Mouse (Mus musculus): ENCODE measurements around the gene Kif27. TPM values are rescaled to one million over a fixed set of nuclear protein-coding genes. Genes with fewer than 3 reads are reported as not detected.
A peak's percentile ranks its signal among the peaks of the same experiment; 100 is the strongest.

The Kif27 gene
- polyA plus RNA-seq, 1 experiment from 2014 or later, result 1.4 TPM

DNA sequence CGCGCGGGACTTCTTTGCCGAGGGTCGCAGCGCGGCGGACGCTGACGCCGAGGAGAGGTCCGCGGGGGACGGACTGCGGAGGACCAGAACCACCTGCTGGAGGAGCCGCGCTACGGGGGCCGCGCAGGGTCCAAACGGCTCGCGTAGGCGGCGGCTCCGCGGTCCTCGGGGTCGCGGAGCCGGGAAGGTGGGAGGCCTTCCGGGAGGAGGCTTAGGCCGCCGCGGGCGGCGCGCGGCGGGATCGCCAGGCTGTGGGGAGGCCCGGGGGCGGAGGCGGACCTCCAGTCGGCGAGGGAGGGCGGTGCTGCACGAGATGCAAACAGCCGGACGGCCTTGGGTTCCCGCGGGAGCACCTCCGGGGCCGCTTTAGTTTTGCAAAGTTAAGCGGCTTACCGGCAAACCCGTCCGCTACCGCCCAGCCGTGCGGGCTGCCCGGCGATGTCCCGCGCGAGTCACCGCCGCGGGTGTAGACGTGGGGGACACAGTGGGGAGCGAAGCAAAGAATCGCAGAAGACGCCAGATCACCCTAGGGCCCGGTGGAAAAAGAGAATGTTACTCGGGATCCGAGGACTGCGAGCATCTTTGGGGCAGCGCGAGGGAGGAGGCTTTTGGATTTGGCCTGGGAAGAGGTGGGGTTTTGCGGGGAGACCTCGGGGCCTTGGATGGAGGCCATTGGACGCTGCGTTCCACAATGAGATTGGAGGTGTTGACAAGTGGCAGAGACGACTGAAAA lies 84.5 kb downstream of the Kif27 start:
- under 1% methylated on average over 77 of the region's 84 CpGs for WGBS
- Histone ChIP-seq H3K27me3 (0 out of 2 replicates have a peak, but pooled peaks cover 10% of the 10 kb centered on the region), H3K4me3 (replicated peaks) (peak overlapping the region; percentile 73), H3K9me3 (no peaks in the 10 kb centered on the region), H3K27ac (peak overlapping the region; percentile 87), H3K4me2 (replicated peaks) (peak overlapping the region; percentile 79), H3K4me1 (replicated peaks) (peaks cover 25% of the 10 kb centered on the region), H3K9ac (replicated peaks) (peak overlapping the region; percentile 88), H3K36me3 (no peaks in the 10 kb centered on the region)
- ATAC-seq, result peak; percentile 91

DNA sequence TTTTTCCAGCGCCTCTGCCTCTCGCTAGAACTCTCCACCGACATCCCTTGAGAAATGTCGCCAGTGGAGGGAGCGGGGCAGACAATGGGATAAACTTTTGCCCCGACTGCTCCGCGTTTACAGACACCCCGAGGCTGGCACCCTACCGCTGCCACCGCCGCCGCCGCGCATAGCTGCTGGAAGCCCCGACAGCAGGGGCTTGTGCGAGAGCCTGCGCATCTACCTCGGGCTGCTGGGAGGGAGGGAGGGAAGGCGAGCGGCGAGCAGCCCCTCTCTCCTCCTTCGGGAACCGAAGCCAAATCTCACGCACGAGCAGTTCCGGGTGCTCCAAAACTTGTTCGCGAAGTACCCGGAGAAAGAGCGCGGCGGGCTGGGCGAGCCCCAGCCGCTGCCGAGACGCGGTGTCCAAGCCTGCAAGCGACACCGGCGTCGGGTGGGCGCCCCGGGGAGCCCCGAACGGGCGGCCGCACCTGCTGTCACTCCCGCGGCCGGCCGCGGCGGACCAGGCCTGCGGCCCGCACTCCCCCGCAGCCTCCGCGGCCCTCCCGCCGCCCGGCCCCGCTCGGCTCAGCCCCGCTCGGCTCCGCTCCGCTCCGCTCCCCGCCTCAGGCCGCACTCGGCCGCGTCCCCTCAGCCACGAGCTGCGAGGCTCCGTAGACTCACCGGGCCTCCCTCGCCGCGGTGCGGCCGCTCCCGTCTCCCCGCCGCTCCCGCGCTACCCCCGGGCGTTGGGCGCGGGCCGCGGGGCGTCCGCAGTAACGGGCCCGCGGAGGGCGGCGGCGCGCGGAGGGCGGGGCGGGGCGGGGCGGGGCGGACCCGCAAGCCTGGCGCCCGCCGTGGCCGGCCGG lies 85.3 kb downstream of the Kif27 start:
- Histone ChIP-seq H3K4me3 (replicated peaks) (peak overlapping the region; percentile 73), H3K4me2 (replicated peaks) (peak overlapping the region; percentile 79), H3K36me3 (no peaks in the 10 kb centered on the region), H3K9ac (replicated peaks) (peak overlapping the region; percentile 88), H3K27me3 (0 out of 2 replicates have a peak, but pooled peaks cover 10% of the 10 kb centered on the region), H3K9me3 (no peaks in the 10 kb centered on the region), H3K27ac (peak overlapping the region; percentile 87), H3K4me1 (replicated peaks) (peaks cover 25% of the 10 kb centered on the region)
- WGBS, result under 1% methylated on average over 71 of the region's 115 CpGs
- ATAC-seq, result peak; percentile 87

DNA sequence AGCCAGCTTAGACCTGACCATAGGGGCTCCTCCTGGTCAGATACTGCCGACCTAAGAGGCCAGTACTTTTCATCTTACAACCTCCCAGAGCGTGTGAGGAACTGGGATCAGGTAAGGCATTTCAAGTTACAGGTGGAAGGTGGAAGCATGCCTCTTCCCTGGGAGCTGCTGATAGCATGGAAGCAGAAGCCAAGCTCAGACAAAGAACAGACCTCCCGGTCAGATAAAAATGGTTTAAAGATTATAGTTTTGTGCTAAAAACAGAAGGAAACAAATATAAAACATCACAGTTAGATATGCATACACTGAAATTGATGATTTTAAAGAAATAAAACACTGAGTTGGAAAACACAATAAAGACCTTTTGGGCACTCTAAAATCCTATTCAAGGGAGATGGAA lies 92.1 kb downstream of the Kif27 start:
- Histone ChIP-seq H3K4me1 (replicated peaks) (no peaks in the 10 kb centered on the region), H3K9me3 (no peaks in the 10 kb centered on the region), H3K4me2 (replicated peaks) (no peak overlapping the region), H3K27me3 (no peaks in the 10 kb centered on the region), H3K27ac (no peak overlapping the region), H3K36me3 (peaks cover 11% of the 10 kb centered on the region), H3K4me3 (replicated peaks) (no peak overlapping the region), H3K9ac (replicated peaks) (no peak overlapping the region)
- WGBS, result 88% methylated on average over 3 of the region's 3 CpGs
- ATAC-seq, result no peak

DNA sequence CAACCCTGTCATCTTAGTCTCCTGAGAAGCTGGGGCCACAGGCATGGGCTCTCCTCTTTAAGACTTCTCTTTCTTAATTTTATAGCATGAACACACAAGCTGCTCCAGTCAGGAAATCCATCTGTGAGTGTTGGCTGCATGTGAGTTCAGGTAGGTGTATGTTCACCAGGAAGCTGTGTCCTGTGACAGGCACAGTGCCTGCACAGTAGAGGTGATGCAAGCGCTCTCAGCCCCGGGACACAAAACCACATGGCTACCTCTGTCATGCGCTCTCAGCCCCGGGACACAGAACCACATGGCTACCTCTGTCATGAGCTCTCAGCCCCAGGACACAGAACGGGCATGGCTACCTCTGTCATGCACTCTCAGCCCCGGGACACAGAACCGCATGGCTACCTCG lies 95.4 kb downstream of the Kif27 start:
- no peak overlapping the region for H3K9ac ChIP-seq (replicated peaks)
- no peaks in the 10 kb centered on the region for H3K27me3 ChIP-seq
- H3K4me2 ChIP-seq (replicated peaks), result no peak overlapping the region
- no peak for ATAC-seq
- H3K27ac ChIP-seq, result no peak overlapping the region
- H3K9me3 ChIP-seq, result no peaks in the 10 kb centered on the region
- peaks cover 19% of the 10 kb centered on the region for H3K36me3 ChIP-seq
- 92% methylated on average over 8 of the region's 8 CpGs for WGBS
- H3K4me3 ChIP-seq (replicated peaks), result no peak overlapping the region
- H3K4me1 ChIP-seq (replicated peaks), result no peaks in the 10 kb centered on the region

DNA sequence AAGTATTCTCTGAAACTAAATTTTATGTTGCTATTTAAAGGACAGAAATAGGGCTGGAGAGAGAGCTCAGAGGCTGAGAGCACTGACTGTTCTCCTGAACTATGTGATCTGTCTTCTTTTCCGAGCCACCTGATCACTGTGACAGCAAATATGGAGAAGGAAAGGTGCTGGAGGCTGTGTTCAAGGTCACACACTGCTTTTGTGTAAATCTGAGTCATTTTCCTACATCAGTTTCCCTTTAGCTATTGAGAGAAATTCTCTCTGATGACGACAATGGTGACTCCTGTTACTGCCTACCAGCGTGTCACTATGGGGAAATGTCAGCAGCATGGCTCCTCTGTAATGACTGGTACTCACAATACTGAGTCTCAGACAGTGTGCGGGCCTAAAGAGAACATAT lies 97.2 kb downstream of the Kif27 start:
- no peak overlapping the region for H3K9ac ChIP-seq (replicated peaks)

DNA sequence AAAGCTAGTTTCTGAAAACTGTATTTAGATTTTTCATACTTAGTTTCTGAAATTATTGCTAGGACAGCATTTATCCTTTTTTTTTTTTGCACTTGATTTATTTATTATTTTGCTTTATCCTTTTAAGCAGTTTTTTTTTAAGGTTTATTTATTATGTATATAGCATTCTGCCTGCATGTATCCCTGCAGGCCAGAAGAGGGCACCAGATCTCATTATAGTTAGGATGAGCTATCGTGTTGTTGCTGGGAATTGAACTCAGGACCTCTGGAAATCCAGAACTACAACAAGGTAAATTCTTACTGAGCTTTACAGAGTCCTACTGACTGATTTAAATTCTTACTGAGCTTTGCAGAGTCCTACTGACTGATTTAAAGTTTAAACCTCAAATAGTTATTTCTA lies 105.7 kb downstream of the Kif27 start:
- Histone ChIP-seq H3K4me1 (replicated peaks) (no peaks in the 10 kb centered on the region), H3K4me3 (replicated peaks) (no peak overlapping the region), H3K36me3 (peaks cover 42% of the 10 kb centered on the region), H3K9me3 (no peaks in the 10 kb centered on the region), H3K27me3 (no peaks in the 10 kb centered on the region), H3K4me2 (replicated peaks) (no peak overlapping the region), H3K9ac (replicated peaks) (no peak overlapping the region), H3K27ac (no peak overlapping the region)
- 89% methylated on average over 1 of the region's 1 CpGs for WGBS
- ATAC-seq, result no peak

More for the DNA sequence above, 97.2 kb downstream of the Kif27 start:
- Histone ChIP-seq H3K4me3 (replicated peaks) (no peak overlapping the region), H3K27me3 (no peaks in the 10 kb centered on the region), H3K36me3 (peaks cover 26% of the 10 kb centered on the region), H3K4me1 (replicated peaks) (no peaks in the 10 kb centered on the region), H3K27ac (no peak overlapping the region), H3K4me2 (replicated peaks) (no peak overlapping the region), H3K9me3 (no peaks in the 10 kb centered on the region)
- 86% methylated on average over 4 of the region's 4 CpGs for WGBS
- ATAC-seq, result no peak

DNA sequence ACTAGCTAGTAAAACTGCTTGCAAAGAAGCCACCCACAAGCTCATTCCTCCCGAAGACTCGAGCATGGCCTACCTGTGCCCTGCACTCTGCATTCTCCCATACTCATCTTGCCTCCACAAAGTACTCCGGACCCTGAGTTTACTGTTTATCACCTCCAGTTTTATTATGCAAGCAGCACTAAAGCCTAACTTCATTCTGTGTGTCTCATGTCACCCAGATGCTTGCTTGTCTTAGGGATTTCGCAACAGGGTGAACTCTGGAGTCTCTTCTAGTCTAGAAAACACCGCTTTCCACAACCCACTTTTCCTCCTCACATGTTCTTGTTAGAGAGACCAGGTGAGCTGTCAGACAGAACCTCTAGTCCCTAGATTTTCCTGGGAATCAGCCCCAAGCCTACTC lies 110.0 kb downstream of the Kif27 start:
- WGBS, result 94% methylated on average over 5 of the region's 5 CpGs

More for the DNA sequence above, 110.0 kb downstream of the Kif27 start:
- H3K36me3 ChIP-seq, result peaks cover 37% of the 10 kb centered on the region
- H3K9ac ChIP-seq (replicated peaks), result no peak overlapping the region
- H3K4me1 ChIP-seq (replicated peaks), result no peaks in the 10 kb centered on the region
- no peak overlapping the region for H3K4me2 ChIP-seq (replicated peaks)
- no peak overlapping the region for H3K4me3 ChIP-seq (replicated peaks)
- H3K27me3 ChIP-seq, result no peaks in the 10 kb centered on the region
- no peak overlapping the region for H3K27ac ChIP-seq
- no peaks in the 10 kb centered on the region for H3K9me3 ChIP-seq
- no peak for ATAC-seq

MicroRNA genes within 50 kb of the gene (microRNA counts, 519-probe panel; counts per million panel counts)
- 5,249 counts per million, percentile 89 among the panel's probes with 10 or more counts for microRNA mmu-miR-7a

Small RNA genes lying within 50 kb of the gene (microRNA-seq; reads per million reads assigned to microRNA genes)
- gene Mir6369 (not detected), gene Mir7-1 (726 reads per million, percentile 76 among the genes with 10 or more reads in this experiment)

Other genes with a start within 250 kb of the Kif27 start
- 8.9 and 9.6 TPM in 2 replicates for gene Klhl3, start 245.5 kb downstream of the Kif27 start, polyA plus RNA-seq (2015; fragmentation: Nextera tagmentation; extraction: Ambion mirVana)
- 65.8 and 76.4 TPM in 2 replicates for gene Hnrnpa0, start 230.6 kb downstream of the Kif27 start, polyA plus RNA-seq (2015; fragmentation: Nextera tagmentation; extraction: Ambion mirVana)
- 70.3 and 77.4 TPM in 2 replicates for gene Idnk, start 201.5 kb downstream of the Kif27 start, polyA plus RNA-seq (2015; fragmentation: Nextera tagmentation; extraction: Ambion mirVana)
- 116 and 132 TPM in 2 replicates for gene Ubqln1, start 143.5 kb downstream of the Kif27 start, polyA plus RNA-seq (2015; fragmentation: Nextera tagmentation; extraction: Ambion mirVana)
- 26.1 and 27.7 TPM in 2 replicates for gene Gkap1, start 83.4 kb downstream of the Kif27 start, polyA plus RNA-seq (2015; fragmentation: Nextera tagmentation; extraction: Ambion mirVana)
- 23.6 and 24.0 TPM in 2 replicates for gene 2210016F16Rik, start 26.1 kb upstream of the Kif27 start, polyA plus RNA-seq (2015; fragmentation: Nextera tagmentation; extraction: Ambion mirVana)
- 23.4 and 26.0 TPM in 2 replicates for gene Rmi1, start 43.1 kb upstream of the Kif27 start, polyA plus RNA-seq (2015; fragmentation: Nextera tagmentation; extraction: Ambion mirVana)
- 1,943 and 2,055 TPM in 2 replicates for gene Hnrnpk, start 44.2 kb upstream of the Kif27 start, polyA plus RNA-seq (2015; fragmentation: Nextera tagmentation; extraction: Ambion mirVana)